Mouse (Mus musculus): Measurements from ENCODE around the gene Gm7879. TPM values are rescaled to one million over a fixed set of nuclear protein-coding genes. Genes with fewer than 3 reads are reported as not detected.

The Gm7879 gene
- polyA plus RNA-seq, 1 experiment: 33.0 TPM

DNA sequence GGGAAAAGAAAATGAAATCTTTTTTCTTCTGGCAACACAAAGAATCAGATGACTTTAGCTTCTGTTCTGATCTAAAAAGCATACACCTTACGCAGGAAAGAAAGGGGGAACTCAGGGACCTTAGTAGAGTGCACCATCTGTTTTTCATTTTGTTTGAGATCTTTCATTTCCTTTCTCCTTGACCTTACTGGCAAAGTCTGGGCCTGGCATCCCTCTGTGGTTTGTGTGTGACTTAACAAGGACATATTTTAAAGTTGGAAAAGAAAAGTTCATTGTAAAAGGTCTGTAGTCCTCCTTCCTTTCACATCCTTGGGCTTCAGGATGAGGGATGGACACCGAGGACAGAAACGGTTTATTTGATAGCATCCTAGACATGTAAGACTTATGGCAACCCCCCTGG, 17.0 kb upstream of the Gm7879 start:
- Histone ChIP-seq H3K27me3 (ENCODE audit: control insufficient read depth, insufficient read depth, insufficient read length) (peaks cover 11% of the 10 kb centered on the region), H3K36me3 (ENCODE audit: control insufficient read depth, insufficient read depth) (no peaks in the 10 kb centered on the region), H3K79me3 (ENCODE audit: low read depth) (no peaks in the 10 kb centered on the region), H3K79me2 (ENCODE audit: control insufficient read depth, insufficient read depth) (no peaks in the 10 kb centered on the region), H3ac (ENCODE audit: control insufficient read depth, insufficient read length, low read depth) (no peak overlapping the region), H3K4me3 (ENCODE audit: insufficient read depth, poor library complexity, severe bottlenecking) (no peak overlapping the region)
- no peak for TF ChIP-seq CEBPB (IDR thresholded peaks at IDR 0.05; ENCODE audit: low read depth)
- TF ChIP-seq MAX (IDR thresholded peaks at IDR 0.05): no peak
- TF ChIP-seq MYOG (IDR thresholded peaks at IDR 0.05; ENCODE audit: control insufficient read depth, extremely low read depth, insufficient read length): no peak
- no peak for TF ChIP-seq USF1 (IDR thresholded peaks at IDR 0.05; ENCODE audit: low read depth)
- no peak for TF ChIP-seq CTCF (IDR thresholded peaks at IDR 0.05; ENCODE audit: control insufficient read depth, insufficient read depth, insufficient read length)
- no peak for TF ChIP-seq FOSL1 (IDR thresholded peaks at IDR 0.05; ENCODE audit: insufficient read depth, low read length, poor library complexity, severe bottlenecking)
- no peak for TF ChIP-seq MYOD1 (IDR thresholded peaks at IDR 0.05; ENCODE audit: control insufficient read depth, insufficient read length, low read depth)

GRCm38 (mm10) chr5:43904685-43905084, 8.3 kb upstream of the Gm7879 start:
- no peaks in the 10 kb centered on the region for H3K79me3 ChIP-seq (ENCODE audit: low read depth)

GRCm38 (mm10) chr5:43909213-43909612, 3.7 kb upstream of the Gm7879 start:
- H3ac ChIP-seq (ENCODE audit: control insufficient read depth, insufficient read length, low read depth): no peak overlapping the region
- H3K79me2 ChIP-seq (ENCODE audit: control insufficient read depth, insufficient read depth): no peaks in the 10 kb centered on the region
- H3K27me3 ChIP-seq (ENCODE audit: control insufficient read depth, insufficient read depth, insufficient read length): no peaks in the 10 kb centered on the region
- H3K36me3 ChIP-seq (ENCODE audit: control insufficient read depth, insufficient read depth): no peaks in the 10 kb centered on the region
- no peak overlapping the region for H3K4me3 ChIP-seq (ENCODE audit: insufficient read depth, poor library complexity, severe bottlenecking)
- TF ChIP-seq CTCF (IDR thresholded peaks at IDR 0.05; ENCODE audit: control insufficient read depth, insufficient read depth, insufficient read length) (no peak), FOSL1 (IDR thresholded peaks at IDR 0.05; ENCODE audit: insufficient read depth, low read length, poor library complexity, severe bottlenecking) (no peak), MYOD1 (IDR thresholded peaks at IDR 0.05; ENCODE audit: control insufficient read depth, insufficient read length, low read depth) (no peak), MAX (IDR thresholded peaks at IDR 0.05) (no peak), USF1 (IDR thresholded peaks at IDR 0.05; ENCODE audit: low read depth) (no peak), MYOG (IDR thresholded peaks at IDR 0.05; ENCODE audit: control insufficient read depth, extremely low read depth, insufficient read length) (no peak), CEBPB (IDR thresholded peaks at IDR 0.05; ENCODE audit: low read depth) (no peak)
- H3K79me3 ChIP-seq (ENCODE audit: low read depth): no peaks in the 10 kb centered on the region

More at GRCm38 (mm10) chr5:43904685-43905084, 8.3 kb upstream of the Gm7879 start:
- TF ChIP-seq MAX (IDR thresholded peaks at IDR 0.05): no peak
- no peak for TF ChIP-seq CTCF (IDR thresholded peaks at IDR 0.05; ENCODE audit: control insufficient read depth, insufficient read depth, insufficient read length)
- TF ChIP-seq USF1 (IDR thresholded peaks at IDR 0.05; ENCODE audit: low read depth): no peak
- TF ChIP-seq MYOD1 (IDR thresholded peaks at IDR 0.05; ENCODE audit: control insufficient read depth, insufficient read length, low read depth): no peak
- no peak for TF ChIP-seq FOSL1 (IDR thresholded peaks at IDR 0.05; ENCODE audit: insufficient read depth, low read length, poor library complexity, severe bottlenecking)
- TF ChIP-seq MYOG (IDR thresholded peaks at IDR 0.05; ENCODE audit: control insufficient read depth, extremely low read depth, insufficient read length): no peak
- no peak for TF ChIP-seq CEBPB (IDR thresholded peaks at IDR 0.05; ENCODE audit: low read depth)
- Histone ChIP-seq H3K27me3 (ENCODE audit: control insufficient read depth, insufficient read depth, insufficient read length) (peaks cover under 1% of the 10 kb centered on the region), H3ac (ENCODE audit: control insufficient read depth, insufficient read length, low read depth) (no peak overlapping the region), H3K79me2 (ENCODE audit: control insufficient read depth, insufficient read depth) (no peaks in the 10 kb centered on the region), H3K36me3 (ENCODE audit: control insufficient read depth, insufficient read depth) (no peaks in the 10 kb centered on the region), H3K4me3 (ENCODE audit: insufficient read depth, poor library complexity, severe bottlenecking) (no peak overlapping the region)

- no peaks in the 10 kb centered on the region for H3K79me2 ChIP-seq (ENCODE audit: control insufficient read depth, insufficient read depth)
- no peaks in the 10 kb centered on the region for H3K36me3 ChIP-seq (ENCODE audit: control insufficient read depth, insufficient read depth)
- H3K4me3 ChIP-seq (ENCODE audit: insufficient read depth, poor library complexity, severe bottlenecking): no peak overlapping the region
- H3K27me3 ChIP-seq (ENCODE audit: control insufficient read depth, insufficient read depth, insufficient read length): no peaks in the 10 kb centered on the region
- H3ac ChIP-seq (ENCODE audit: control insufficient read depth, insufficient read length, low read depth): no peak overlapping the region
- no peak for TF ChIP-seq MYOG (IDR thresholded peaks at IDR 0.05; ENCODE audit: control insufficient read depth, extremely low read depth, insufficient read length)
- TF ChIP-seq CTCF (IDR thresholded peaks at IDR 0.05; ENCODE audit: control insufficient read depth, insufficient read depth, insufficient read length): no peak
- no peak for TF ChIP-seq MYOD1 (IDR thresholded peaks at IDR 0.05; ENCODE audit: control insufficient read depth, insufficient read length, low read depth)
- no peak for TF ChIP-seq MAX (IDR thresholded peaks at IDR 0.05)
- no peak for TF ChIP-seq USF1 (IDR thresholded peaks at IDR 0.05; ENCODE audit: low read depth)
- no peak for TF ChIP-seq FOSL1 (IDR thresholded peaks at IDR 0.05; ENCODE audit: insufficient read depth, low read length, poor library complexity, severe bottlenecking)
- no peak for TF ChIP-seq CEBPB (IDR thresholded peaks at IDR 0.05; ENCODE audit: low read depth)
- H3K79me3 ChIP-seq (ENCODE audit: low read depth): no peaks in the 10 kb centered on the region
These were observed 2.9 kb upstream of the Gm7879 start for GRCm38 (mm10) chr5:43910006-43910405.

DNA sequence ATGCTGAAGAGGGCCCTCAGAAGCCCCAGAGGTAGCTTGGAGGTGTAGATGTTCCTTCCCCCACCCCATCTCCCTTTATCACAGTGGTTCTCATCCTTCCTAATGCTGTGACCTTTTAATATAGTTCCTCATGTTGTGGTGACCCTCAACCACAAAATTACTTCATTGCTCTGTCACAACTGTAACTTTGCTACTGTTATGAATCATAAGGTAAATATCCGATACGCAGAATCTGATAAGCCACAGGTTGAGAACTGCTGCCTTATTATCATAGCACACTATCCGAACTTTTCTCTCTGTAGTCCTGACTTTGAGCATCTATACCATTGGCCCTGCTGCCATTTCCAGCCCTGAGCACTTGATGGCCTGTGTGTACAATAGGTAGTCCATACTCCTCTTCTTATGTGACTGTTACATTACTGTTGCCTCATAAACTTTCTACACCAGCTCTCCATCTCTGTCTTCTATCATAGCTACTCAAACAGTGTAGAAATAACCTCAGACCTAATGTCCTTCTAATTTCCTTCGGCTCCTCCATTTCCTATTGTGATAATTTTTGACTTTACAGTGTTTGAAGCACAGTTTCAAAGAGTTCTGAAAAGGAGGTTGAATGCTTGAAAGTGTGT, 2.4 kb downstream of the Gm7879 start:
- TF ChIP-seq CTCF (IDR thresholded peaks at IDR 0.05; ENCODE audit: control insufficient read depth, insufficient read depth, insufficient read length): no peak
- no peak for TF ChIP-seq USF1 (IDR thresholded peaks at IDR 0.05; ENCODE audit: low read depth)
- TF ChIP-seq MYOD1 (IDR thresholded peaks at IDR 0.05; ENCODE audit: control insufficient read depth, insufficient read length, low read depth): no peak
- no peak for TF ChIP-seq CEBPB (IDR thresholded peaks at IDR 0.05; ENCODE audit: low read depth)
- TF ChIP-seq MAX (IDR thresholded peaks at IDR 0.05): no peak
- TF ChIP-seq FOSL1 (IDR thresholded peaks at IDR 0.05; ENCODE audit: insufficient read depth, low read length, poor library complexity, severe bottlenecking): no peak
- TF ChIP-seq MYOG (IDR thresholded peaks at IDR 0.05; ENCODE audit: control insufficient read depth, extremely low read depth, insufficient read length): no peak
- Histone ChIP-seq H3ac (ENCODE audit: control insufficient read depth, insufficient read length, low read depth) (no peak overlapping the region), H3K79me2 (ENCODE audit: control insufficient read depth, insufficient read depth) (no peaks in the 10 kb centered on the region), H3K79me3 (ENCODE audit: low read depth) (no peaks in the 10 kb centered on the region), H3K27me3 (ENCODE audit: control insufficient read depth, insufficient read depth, insufficient read length) (peaks cover 4% of the 10 kb centered on the region), H3K36me3 (ENCODE audit: control insufficient read depth, insufficient read depth) (no peaks in the 10 kb centered on the region), H3K4me3 (ENCODE audit: insufficient read depth, poor library complexity, severe bottlenecking) (no peak overlapping the region)

Measured in C2C12 (cell line).